Mouse (Mus musculus) limb, embryonic 14.5 days (tissue): ENCODE measurements around the gene Runx1. TPM values are rescaled to one million over a fixed set of nuclear protein-coding genes. Genes with fewer than 3 reads are reported as not detected.

ENCODE experiments used
- ATAC-seq: fragments of 200-750 bp; cut with Nextera tagmentation; 2 replicates; pipeline ENCODE4 v1.8.0; 2017; ENCODE audit warnings: low read depth, moderate number of reproducible peaks, moderate TSS enrichment; ENCODE audit not compliant: low FRiP score
- DNase-seq: peaks from one replicate; pipeline ENCODE4 v3.0.0-alpha.2; 2015; ENCODE audit warnings: low spot score
- H3K27ac ChIP-seq: fragments of 300-500 bp; sonication (generic); replicated peaks from 2 replicates; pipeline ENCODE4 v1.5.1; 2014; ENCODE audit warnings: low read depth, mild to moderate bottlenecking, low read length, moderate library complexity, mixed read lengths
- H3K27me3 ChIP-seq: fragments of 300-500 bp; sonication (generic); 2 replicates; pipeline ENCODE4 v1.6.1; 2014; ENCODE audit warnings: low read length, mixed read lengths; ENCODE audit not compliant: control insufficient read depth, insufficient read depth
- H3K36me3 ChIP-seq: fragments of 300-500 bp; sonication (generic); 2 replicates; pipeline ENCODE4 v1.6.1; 2014; ENCODE audit warnings: mild to moderate bottlenecking, low read length, moderate library complexity, mixed read lengths; ENCODE audit not compliant: control insufficient read depth, insufficient read depth
- H3K4me1 ChIP-seq: fragments of 300-500 bp; sonication (generic); 2 replicates; pipeline ENCODE4 v1.6.1; 2014; ENCODE audit warnings: antibody characterized with exemption, low read length, mixed read lengths; ENCODE audit not compliant: control insufficient read depth, insufficient read depth
- H3K4me2 ChIP-seq: fragments of 300-500 bp; sonication (generic); replicated peaks from 2 replicates; pipeline ENCODE4 v1.6.1; 2014; ENCODE audit warnings: low read depth, mild to moderate bottlenecking, low read length, moderate library complexity; ENCODE audit not compliant: severe bottlenecking
- H3K4me3 ChIP-seq: fragments of 300-500 bp; sonication (generic); replicated peaks from 2 replicates; pipeline ENCODE4 v1.5.1; 2014; ENCODE audit warnings: low read length
- H3K9ac ChIP-seq: fragments of 300-500 bp; sonication (generic); 2 replicates; pipeline ENCODE4 v1.6.1; 2014; ENCODE audit warnings: mild to moderate bottlenecking, low read depth, low read length, moderate library complexity; ENCODE audit not compliant: severe bottlenecking
- H3K9me3 ChIP-seq: fragments of 300-500 bp; sonication (generic); 2 replicates; pipeline ENCODE4 v1.6.1; 2016; ENCODE audit warnings: low read length; ENCODE audit not compliant: control insufficient read depth
- POLR2A ChIP-seq: fragments of 200-500 bp; IDR thresholded peaks from 2 replicates; pipeline ENCODE4 v1.8.0; 2012; ENCODE audit warnings: inconsistent platforms, mild to moderate bottlenecking, moderate library complexity, borderline replicate concordance; ENCODE audit not compliant: insufficient read depth, insufficient read length; ENCODE audit errors: extremely low read depth
- WGBS: fragments of 180-500 bp; shearing (Covaris S2); extraction: QIAGEN DNeasy Blood & Tissue Kit; methylation state at CpG from one replicate; pipeline ENCODE4 v1.1.7; 2014; 5-methylcytosine and 5-hydroxymethylcytosine counted together
- polyA plus RNA-seq, 2 experiments: library from polyadenylated mRNA; depleted of rRNA in 1 of 2; stranded (reverse) in 1 of 2; unstranded in 1 of 2; fragments of >200 nt; fragmentation: Nextera tagmentation in 1 of 2; extraction: Ambion mirVana in 1 of 2; gene quantifications; 2 replicates each; pipeline versions ENCODE4 v1.2.1 to v1.2.3; 2012 to 2014

Gene Runx1
- polyA plus RNA-seq (2012; rRNA removed) = 5.2 and 8.1 TPM in 2 replicates
- 4.9 and 5.5 TPM in 2 replicates for polyA plus RNA-seq (2014; fragmentation: Nextera tagmentation; extraction: Ambion mirVana)

DNA sequence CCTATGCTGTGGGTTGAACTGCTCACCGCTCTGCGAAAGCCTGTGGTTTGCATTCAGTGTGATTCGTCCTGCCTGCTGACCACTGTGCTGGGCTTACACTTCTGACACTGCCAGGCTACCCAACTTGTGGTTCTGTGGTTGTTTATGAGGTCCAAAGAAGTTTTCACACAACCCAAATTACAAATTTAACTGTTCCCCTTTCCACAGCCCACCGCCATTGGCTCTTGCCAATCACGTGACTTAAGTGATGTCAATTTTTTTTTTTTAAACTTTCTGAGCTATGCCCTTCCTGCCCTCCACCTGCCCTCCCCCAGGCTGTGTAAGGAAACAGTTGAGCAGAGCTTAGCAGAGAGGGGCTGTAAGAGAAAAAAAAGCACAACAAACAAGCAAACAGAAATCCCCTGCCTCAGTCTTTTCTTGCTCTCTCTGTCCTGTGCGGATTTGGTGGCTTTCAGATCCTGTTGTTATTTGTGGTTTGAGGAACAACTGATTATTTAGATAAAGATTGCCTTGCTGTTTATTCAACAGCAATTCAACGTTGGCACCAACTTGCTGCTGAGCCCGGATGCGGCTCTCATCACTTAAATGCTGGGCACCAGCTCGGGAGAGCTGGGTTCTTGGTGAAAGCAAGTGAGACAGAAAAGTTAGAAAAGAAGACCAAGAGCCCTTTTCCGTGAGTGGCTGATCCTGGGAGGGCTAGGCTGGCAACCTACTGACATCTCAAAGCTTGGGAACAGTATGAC, at the start of gene Runx1:
TSS of gene Runx1 (minus strand) at position 242 of the 743 bp plus-strand sequence.
- TF ChIP-seq POLR2A = no peak
- DNase-seq (no peak), ATAC-seq (no peak)
- Histone ChIP-seq H3K4me2 (no peak within 1 kb of the TSS), H3K27ac (no peak within 1 kb of the TSS), H3K4me1 (peaks cover 26% of the 10 kb centered on the region), H3K27me3 (no peaks in the 10 kb centered on the region), H3K4me3 (no peak within 1 kb of the TSS), H3K9me3 (no peaks in the 10 kb centered on the region), H3K36me3 (no peaks in the 10 kb centered on the region), H3K9ac (no peak within 1 kb of the TSS)
- 83% methylated on average over 11 of the region's 11 CpGs for WGBS

- WGBS = 91% methylated on average over 3 of the region's 3 CpGs
- no peak for TF ChIP-seq POLR2A
- ATAC-seq (no peak), DNase-seq (no peak)
- no peaks in the 10 kb centered on the region for H3K27me3 ChIP-seq
- no peaks in the 10 kb centered on the region for H3K4me1 ChIP-seq
- no peaks in the 10 kb centered on the region for H3K36me3 ChIP-seq
- no peak overlapping the region for H3K9ac ChIP-seq
- H3K4me2 ChIP-seq = no peak overlapping the region
- H3K4me3 ChIP-seq = no peak overlapping the region
- no peak overlapping the region for H3K27ac ChIP-seq
- no peaks in the 10 kb centered on the region for H3K9me3 ChIP-seq
These were observed 48.1 kb upstream of the Runx1 start for GRCm38 (mm10) chr16:92874015-92874414.

DNA sequence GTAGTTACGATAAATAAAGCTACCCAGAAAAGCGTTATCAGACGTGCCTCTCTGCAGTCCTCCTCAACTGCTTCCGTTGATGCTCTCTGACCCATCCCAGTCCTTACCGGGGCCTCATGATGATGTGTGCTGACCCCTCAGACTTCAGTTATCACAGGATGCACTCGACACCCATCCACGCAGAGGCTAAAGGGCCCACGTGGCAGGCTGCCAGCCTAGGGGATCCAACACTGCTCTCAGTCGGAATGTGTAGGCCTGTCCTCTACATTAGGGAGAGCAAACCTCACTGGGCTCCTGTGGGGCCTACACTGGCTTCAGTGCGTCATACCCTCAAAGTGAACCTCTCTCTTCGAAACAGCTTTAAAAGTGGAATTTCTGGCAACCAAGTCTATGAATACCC, 45.8 kb upstream of the Runx1 start:
- DNase-seq (no peak), ATAC-seq (no peak)
- no peak for TF ChIP-seq POLR2A
- H3K27me3 ChIP-seq = no peaks in the 10 kb centered on the region
- H3K4me2 ChIP-seq = no peak overlapping the region
- H3K9ac ChIP-seq = no peak overlapping the region
- no peaks in the 10 kb centered on the region for H3K9me3 ChIP-seq
- WGBS = 89% methylated on average over 11 of the region's 11 CpGs
- H3K36me3 ChIP-seq = no peaks in the 10 kb centered on the region
- H3K4me3 ChIP-seq = no peak overlapping the region
- no peaks in the 10 kb centered on the region for H3K4me1 ChIP-seq
- H3K27ac ChIP-seq = no peak overlapping the region

DNA sequence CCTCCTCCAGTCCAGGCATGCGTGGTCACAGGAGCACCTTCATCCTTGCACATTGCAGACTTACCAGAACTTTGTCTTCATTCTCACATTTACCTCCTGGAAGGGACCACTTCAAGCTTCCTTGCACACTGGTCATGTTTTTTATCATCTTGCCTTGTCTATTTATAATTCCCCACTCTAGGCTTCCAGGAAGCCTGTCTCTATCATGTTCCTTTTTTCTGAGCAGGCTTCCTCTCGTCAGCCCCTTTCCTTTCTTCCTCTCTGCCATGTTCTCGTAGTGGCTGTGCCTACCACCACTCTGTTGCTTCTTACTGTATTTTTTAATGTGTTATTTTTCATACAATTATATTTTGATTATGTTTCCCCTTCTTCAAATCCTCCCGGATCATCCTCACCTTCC, 42.6 kb upstream of the Runx1 start:
- Histone ChIP-seq H3K9me3 (no peaks in the 10 kb centered on the region), H3K27ac (no peak overlapping the region), H3K4me1 (no peaks in the 10 kb centered on the region), H3K9ac (no peak overlapping the region), H3K4me2 (no peak overlapping the region), H3K27me3 (no peaks in the 10 kb centered on the region), H3K4me3 (no peak overlapping the region), H3K36me3 (no peaks in the 10 kb centered on the region)
- DNase-seq = no peak
- 87% methylated on average over 4 of the region's 4 CpGs for WGBS
- no peak for ATAC-seq
- no peak for TF ChIP-seq POLR2A

- no peak overlapping the region for H3K4me3 ChIP-seq
- H3K27ac ChIP-seq = no peak overlapping the region
- no peak overlapping the region for H3K4me2 ChIP-seq
- WGBS = 78% methylated on average over 9 of the region's 9 CpGs
- H3K27me3 ChIP-seq = no peaks in the 10 kb centered on the region
- H3K9me3 ChIP-seq = no peaks in the 10 kb centered on the region
- no peaks in the 10 kb centered on the region for H3K4me1 ChIP-seq
- H3K36me3 ChIP-seq = no peaks in the 10 kb centered on the region
- DNase-seq (no peak), ATAC-seq (no peak)
- no peak overlapping the region for H3K9ac ChIP-seq
- no peak for TF ChIP-seq POLR2A
These were observed 41.4 kb upstream of the Runx1 start for GRCm38 (mm10) chr16:92867261-92867935.
